Mouse (Mus musculus) macrophage (primary cell): ENCODE results near the gene Gmpr. TPM values are rescaled to one million over a fixed set of nuclear protein-coding genes. Genes with fewer than 3 reads are reported as not detected.
A peak's percentile ranks its signal among the peaks of the same experiment; 100 is the strongest.

Source experiments
- H3K27ac ChIP-seq: fragments of 350-480 bp; formaldehyde crosslinking; 2 replicates; pipeline ENCODE4 v1.9.0; 2021
- H3K36me3 ChIP-seq: fragments of 350-480 bp; formaldehyde crosslinking; 2 replicates; pipeline ENCODE4 v1.9.0; 2021; ENCODE audit errors: inconsistent target
- H3K4me3 ChIP-seq: fragments of 350-480 bp; formaldehyde crosslinking; 2 replicates; pipeline ENCODE4 v1.9.0; 2021; ENCODE audit errors: inconsistent target
- H3K79me2 ChIP-seq: fragments of 350-480 bp; formaldehyde crosslinking; 2 replicates; pipeline ENCODE4 v1.9.0; 2021; ENCODE audit errors: inconsistent target
- WGBS: methylation state at CpG from one replicate; pipeline ENCODE4 v1.1.7; 2026; ENCODE audit warnings: inconsistent platforms; ENCODE audit not compliant: missing documents; 5-methylcytosine and 5-hydroxymethylcytosine counted together
- polyA plus RNA-seq: library from polyadenylated mRNA; stranded (reverse); fragments of 250-400 nt; gene quantifications from 3 replicates; pipeline ENCODE4 v1.2.4, GENCODE M21; 2018; ENCODE audit warnings: inconsistent platforms

Gmpr gene
- polyA plus RNA-seq, 1 experiment from 2014 or later = 7.1 TPM

- no peak overlapping the region for H3K4me3 ChIP-seq
- no peaks in the 10 kb centered on the region for H3K79me2 ChIP-seq
- 91% methylated on average over 4 of the region's 4 CpGs for WGBS
- no peaks in the 10 kb centered on the region for H3K36me3 ChIP-seq
- H3K27ac ChIP-seq = no peak overlapping the region
These were observed 21.6 kb upstream of the Gmpr start for GRCm38 (mm10) chr13:45485602-45486001.

- H3K36me3 ChIP-seq = no peaks in the 10 kb centered on the region
- H3K27ac ChIP-seq = no peak overlapping the region
- H3K79me2 ChIP-seq = no peaks in the 10 kb centered on the region
- whole genome bisulfite sequencing = 94% methylated on average over 2 of the region's 2 CpGs
- no peak overlapping the region for H3K4me3 ChIP-seq
These were observed 20.6 kb upstream of the Gmpr start for GRCm38 (mm10) chr13:45486598-45486997.

GRCm38 (mm10) chr13:45491991-45492732 is 15.1 kb upstream of the Gmpr start:
- Histone ChIP-seq H3K36me3 (no peaks in the 10 kb centered on the region), H3K27ac (no peak overlapping the region), H3K4me3 (no peak overlapping the region), H3K79me2 (no peaks in the 10 kb centered on the region)
- 72% methylated on average over 5 of the region's 8 CpGs for WGBS

GRCm38 (mm10) chr13:45493846-45494245 is 13.4 kb upstream of the Gmpr start:
- H3K4me3 ChIP-seq = no peak overlapping the region

GRCm38 (mm10) chr13:45498623-45499022 is 8.6 kb upstream of the Gmpr start:
- no peak overlapping the region for H3K4me3 ChIP-seq
- 98% methylated on average over 3 of the region's 3 CpGs for WGBS
- H3K27ac ChIP-seq = no peak overlapping the region
- no peaks in the 10 kb centered on the region for H3K36me3 ChIP-seq
- H3K79me2 ChIP-seq = no peaks in the 10 kb centered on the region

More at GRCm38 (mm10) chr13:45493846-45494245, 13.4 kb upstream of the Gmpr start:
- Histone ChIP-seq H3K36me3 (no peaks in the 10 kb centered on the region), H3K79me2 (no peaks in the 10 kb centered on the region), H3K27ac (no peak overlapping the region)
- WGBS = 77% methylated on average over 10 of the region's 10 CpGs

- H3K4me3 ChIP-seq = no peak overlapping the region
- 94% methylated on average over 3 of the region's 3 CpGs for WGBS
- H3K79me2 ChIP-seq = no peaks in the 10 kb centered on the region
- no peak overlapping the region for H3K27ac ChIP-seq
- H3K36me3 ChIP-seq = no peaks in the 10 kb centered on the region
These were observed 7.9 kb upstream of the Gmpr start for GRCm38 (mm10) chr13:45499391-45499790.

GRCm38 (mm10) chr13:45499906-45500305 is 7.3 kb upstream of the Gmpr start:
- H3K79me2 ChIP-seq = no peaks in the 10 kb centered on the region
- no peak overlapping the region for H3K27ac ChIP-seq
- no peaks in the 10 kb centered on the region for H3K36me3 ChIP-seq
- WGBS = 87% methylated on average over 3 of the region's 3 CpGs
- no peak overlapping the region for H3K4me3 ChIP-seq

GRCm38 (mm10) chr13:45502791-45503190 is 4.5 kb upstream of the Gmpr start:
- 100% methylated on average over 5 of the region's 5 CpGs for WGBS
- H3K36me3 ChIP-seq = no peaks in the 10 kb centered on the region
- H3K79me2 ChIP-seq = no peaks in the 10 kb centered on the region
- H3K4me3 ChIP-seq = no peak overlapping the region
- H3K27ac ChIP-seq = no peak overlapping the region

GRCm38 (mm10) chr13:45505546-45505945 is 1.7 kb upstream of the Gmpr start:
- Histone ChIP-seq H3K27ac (no peak overlapping the region), H3K4me3 (no peak overlapping the region), H3K79me2 (no peaks in the 10 kb centered on the region), H3K36me3 (no peaks in the 10 kb centered on the region)
- WGBS = 100% methylated on average over 3 of the region's 3 CpGs

GRCm38 (mm10) chr13:45508495-45508894 is 1.3 kb downstream of the Gmpr start:
- peak overlapping the region; percentile 63 for H3K4me3 ChIP-seq
- no peaks in the 10 kb centered on the region for H3K36me3 ChIP-seq
- 11% methylated on average over 8 of the region's 8 CpGs for WGBS
- no peaks in the 10 kb centered on the region for H3K79me2 ChIP-seq
- no peak overlapping the region for H3K27ac ChIP-seq

- Histone ChIP-seq H3K27ac (no peak overlapping the region), H3K4me3 (no peak overlapping the region), H3K36me3 (no peaks in the 10 kb centered on the region), H3K79me2 (no peaks in the 10 kb centered on the region)
- WGBS = 84% methylated on average over 6 of the region's 6 CpGs
These were observed 2.1 kb downstream of the Gmpr start for GRCm38 (mm10) chr13:45509366-45509765.

- Histone ChIP-seq H3K4me3 (no peak overlapping the region), H3K36me3 (no peaks in the 10 kb centered on the region), H3K79me2 (no peaks in the 10 kb centered on the region), H3K27ac (no peak overlapping the region)
- WGBS = 81% methylated on average over 6 of the region's 6 CpGs
These were observed 4.6 kb downstream of the Gmpr start for GRCm38 (mm10) chr13:45511706-45512435.

- no peaks in the 10 kb centered on the region for H3K36me3 ChIP-seq
- no peak overlapping the region for H3K27ac ChIP-seq
- H3K79me2 ChIP-seq = no peaks in the 10 kb centered on the region
- WGBS = 43% methylated on average over 7 of the region's 8 CpGs
- H3K4me3 ChIP-seq = no peak overlapping the region
These were observed 5.3 kb downstream of the Gmpr start for GRCm38 (mm10) chr13:45512531-45512930.

GRCm38 (mm10) chr13:45513009-45513984 is 6.1 kb downstream of the Gmpr start:
- no peak overlapping the region for H3K4me3 ChIP-seq

More at GRCm38 (mm10) chr13:45513009-45513984, 6.1 kb downstream of the Gmpr start:
- 73% methylated on average over 12 of the region's 12 CpGs for WGBS
- Histone ChIP-seq H3K36me3 (no peaks in the 10 kb centered on the region), H3K27ac (no peak overlapping the region), H3K79me2 (no peaks in the 10 kb centered on the region)
